Mouse (Mus musculus) myocyte (in vitro differentiated cells): Measurements from ENCODE around the gene Casz1. TPM values are rescaled to one million over a fixed set of nuclear protein-coding genes. Genes with fewer than 3 reads are reported as not detected.

Experiments used
- H3K27me3 ChIP-seq: one replicate; pipeline ENCODE4 v1.6.1; 2011; ENCODE audit not compliant: control insufficient read depth, insufficient read depth, insufficient read length
- H3K36me3 ChIP-seq: one replicate; pipeline ENCODE4 v1.6.1; 2011; ENCODE audit not compliant: control insufficient read depth, insufficient read depth
- H3K4me2 ChIP-seq: one replicate; pipeline ENCODE4 v1.6.1; 2011; ENCODE audit warnings: low read depth, control low read depth
- H3K4me3 ChIP-seq: one replicate; pipeline ENCODE4 v1.5.1; 2011; ENCODE audit warnings: mild to moderate bottlenecking, control low read depth, moderate library complexity
- H3K79me2 ChIP-seq: one replicate; pipeline ENCODE4 v1.6.1; 2011; ENCODE audit not compliant: control insufficient read depth, insufficient read depth
- H3ac ChIP-seq: one replicate; pipeline ENCODE4 v1.6.1; 2011; ENCODE audit not compliant: control insufficient read depth, insufficient read length
- CEBPB ChIP-seq: IDR thresholded peaks from 2 replicates; pipeline ENCODE4 v1.6.1; 2011; ENCODE audit warnings: mild to moderate bottlenecking, moderate library complexity; ENCODE audit not compliant: poor library complexity, insufficient read depth, severe bottlenecking
- E2F4 ChIP-seq: IDR thresholded peaks from one replicate; pipeline ENCODE4 v1.6.1; 2011; ENCODE audit warnings: mild to moderate bottlenecking, control low read depth, moderate library complexity; ENCODE audit not compliant: insufficient read depth
- MAX ChIP-seq: IDR thresholded peaks from one replicate; pipeline ENCODE4 v1.6.1; 2011; ENCODE audit warnings: low read depth, mild to moderate bottlenecking, control low read depth
- MYOD1 ChIP-seq, 3 experiments: IDR thresholded peaks; one replicate each; pipeline ENCODE4 v1.6.1; 2011; ENCODE audit warnings: control low read depth in 2 of 3, low read depth in 2 of 3, mild to moderate bottlenecking in 2 of 3, moderate library complexity in 1 of 3; ENCODE audit not compliant: insufficient read length in 2 of 3, control insufficient read depth in 1 of 3
- MYOG ChIP-seq, 3 experiments: IDR thresholded peaks; one replicate each; pipeline ENCODE4 v1.6.1; 2011; ENCODE audit warnings: control low read depth in 2 of 3, low read depth in 2 of 3, mild to moderate bottlenecking in 2 of 3; ENCODE audit not compliant: insufficient read length in 2 of 3, control insufficient read depth in 1 of 3, insufficient read depth in 1 of 3
- POLR2A ChIP-seq: IDR thresholded peaks from one replicate; pipeline ENCODE4 v1.6.1; 2011; ENCODE audit warnings: low read depth, mild to moderate bottlenecking, control low read depth, moderate library complexity; ENCODE audit not compliant: insufficient read length
- POLR2AphosphoS2 ChIP-seq: IDR thresholded peaks from one replicate; pipeline ENCODE4 v1.6.1; 2011; ENCODE audit warnings: low read depth, control low read depth; ENCODE audit not compliant: insufficient read length
- REST ChIP-seq: IDR thresholded peaks from one replicate; pipeline ENCODE4 v1.6.1; 2011; ENCODE audit warnings: mild to moderate bottlenecking, control low read depth, moderate library complexity; ENCODE audit not compliant: insufficient read depth, insufficient read length
- SRF ChIP-seq: IDR thresholded peaks from one replicate; pipeline ENCODE4 v1.6.1; 2011; ENCODE audit warnings: low read depth; ENCODE audit not compliant: control insufficient read depth, insufficient read length
- TCF12 ChIP-seq: IDR thresholded peaks from one replicate; pipeline ENCODE4 v1.6.1; 2011; ENCODE audit warnings: mild to moderate bottlenecking, control low read depth; ENCODE audit not compliant: poor library complexity, insufficient read depth, severe bottlenecking
- TCF3 ChIP-seq: IDR thresholded peaks from one replicate; pipeline ENCODE4 v1.6.1; 2011; ENCODE audit warnings: low read depth, control low read depth; ENCODE audit not compliant: insufficient read length
- USF1 ChIP-seq: IDR thresholded peaks from one replicate; pipeline ENCODE4 v1.6.1; 2011; ENCODE audit warnings: low read depth, mild to moderate bottlenecking, control low read depth, moderate library complexity
- polyA plus RNA-seq: library from polyadenylated mRNA; unstranded; fragments of >200 nt; fragmentation: generic; extraction: Trizol; gene quantifications from one replicate; pipeline ENCODE4 v1.2.1, GENCODE M21; 2012; ENCODE audit warnings: missing spikeins

The Casz1 gene
- polyA plus RNA-seq: 11.1 TPM

DNA sequence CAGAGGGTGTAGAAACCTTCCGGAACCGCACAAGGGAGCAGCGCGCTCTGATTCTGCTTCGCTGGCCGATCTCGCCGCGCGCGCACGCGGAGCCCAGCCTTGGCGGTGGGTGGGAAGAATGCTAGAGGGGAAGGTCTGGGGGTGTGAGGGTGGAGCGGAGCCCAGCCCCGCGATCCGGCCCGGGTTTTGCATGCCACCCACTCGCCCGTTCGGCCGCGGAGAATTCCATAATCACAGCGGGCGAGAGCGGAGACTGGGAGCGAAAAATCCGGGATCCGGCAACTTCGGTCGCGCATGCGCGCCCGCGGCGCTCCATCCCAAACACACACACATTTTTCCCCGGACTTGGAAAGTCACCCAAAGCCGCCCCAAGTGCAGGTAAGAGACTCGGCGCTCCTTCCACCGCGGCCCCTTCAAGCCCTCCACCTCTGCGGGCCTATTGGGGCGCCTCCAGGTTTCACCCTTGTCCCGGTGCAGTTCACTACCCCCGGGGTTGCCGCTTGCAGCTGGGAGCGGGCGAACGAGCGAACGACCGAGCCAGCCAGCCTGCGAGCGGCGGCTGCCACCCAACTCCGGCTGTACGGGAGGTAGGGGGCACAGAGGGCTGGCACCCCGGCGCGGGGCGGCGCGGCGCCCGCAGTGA lies at the start of gene Casz1:
Gene Casz1 (plus strand): TSS at position 293 of the 643 bp plus-strand sequence.
- Histone ChIP-seq H3K79me2 (no peaks in the 10 kb centered on the region), H3K27me3 (peaks cover 30% of the 10 kb centered on the region), H3K4me3 (peak within 1 kb of the TSS; percentile 52), H3K36me3 (no peaks in the 10 kb centered on the region), H3K4me2 (peak within 1 kb of the TSS; percentile 74), H3ac (peak within 1 kb of the TSS; percentile 0)
- TF ChIP-seq CEBPB: no peak
- peak in 1 of 3 experiments; percentile 70 for TF ChIP-seq MYOD1 (IDR thresholded peaks at IDR 0.05; ENCODE audit: control insufficient read depth in 1 of 3, insufficient read length in 2 of 3, low read depth in 2 of 3)
- no peak for TF ChIP-seq POLR2AphosphoS2
- peak in 2 of 3 experiments; percentile 18 to 53 for TF ChIP-seq MYOG (IDR thresholded peaks at IDR 0.05; ENCODE audit: control insufficient read depth in 1 of 3, insufficient read depth in 1 of 3, insufficient read length in 2 of 3, low read depth in 2 of 3)
- no peak for TF ChIP-seq MAX

GRCm38 (mm10) chr4:148758863-148759262 lies 45.4 kb upstream of the Casz1 start:
- Histone ChIP-seq H3K36me3 (no peaks in the 10 kb centered on the region), H3K4me3 (no peak overlapping the region), H3K79me2 (no peaks in the 10 kb centered on the region), H3ac (no peak overlapping the region), H3K4me2 (no peak overlapping the region), H3K27me3 (peaks cover 19% of the 10 kb centered on the region)
- no peak for TF ChIP-seq MYOG (IDR thresholded peaks at IDR 0.05; ENCODE audit: control insufficient read depth in 1 of 3, insufficient read depth in 1 of 3, insufficient read length in 2 of 3, low read depth in 2 of 3)
- no peak for TF ChIP-seq E2F4
- no peak for TF ChIP-seq REST
- TF ChIP-seq MAX: no peak
- no peak for TF ChIP-seq POLR2A
- no peak for TF ChIP-seq SRF
- TF ChIP-seq MYOD1 (IDR thresholded peaks at IDR 0.05; ENCODE audit: control insufficient read depth in 1 of 3, insufficient read length in 2 of 3, low read depth in 2 of 3): no peak
- no peak for TF ChIP-seq TCF3
- TF ChIP-seq TCF12: no peak
- TF ChIP-seq CEBPB: no peak
- no peak for TF ChIP-seq POLR2AphosphoS2
- TF ChIP-seq USF1: no peak

DNA sequence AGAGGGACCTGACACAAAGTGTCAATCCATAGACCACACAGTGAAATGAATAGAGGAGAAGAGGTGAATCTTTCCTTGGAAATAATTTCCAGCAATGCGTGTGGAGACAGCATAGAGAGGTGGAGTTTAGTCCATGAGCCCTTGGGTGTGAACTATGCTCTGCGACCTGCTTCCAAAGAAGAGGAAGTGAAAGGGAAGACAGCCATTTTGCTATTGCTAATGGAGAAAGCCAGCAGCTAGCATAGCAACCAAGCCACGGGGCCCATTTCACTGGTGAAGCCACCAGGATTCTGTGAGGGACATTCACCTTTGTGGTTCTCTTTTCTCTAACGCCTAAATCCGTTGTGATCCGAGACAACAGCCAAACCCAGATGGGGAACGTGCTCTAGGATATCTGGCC lies 44.1 kb upstream of the Casz1 start:
- no peaks in the 10 kb centered on the region for H3K79me2 ChIP-seq
- H3K36me3 ChIP-seq: no peaks in the 10 kb centered on the region
- TF ChIP-seq E2F4: no peak
- no peak for TF ChIP-seq POLR2AphosphoS2
- no peak for TF ChIP-seq TCF12
- TF ChIP-seq SRF: no peak
- no peak for TF ChIP-seq MAX
- no peak for TF ChIP-seq CEBPB
- no peak for TF ChIP-seq POLR2A
- H3K4me2 ChIP-seq: no peak overlapping the region
- H3ac ChIP-seq: no peak overlapping the region
- H3K4me3 ChIP-seq: no peak overlapping the region
- peaks cover 22% of the 10 kb centered on the region for H3K27me3 ChIP-seq

- no peaks in the 10 kb centered on the region for H3K79me2 ChIP-seq
- no peaks in the 10 kb centered on the region for H3K36me3 ChIP-seq
- no peak overlapping the region for H3ac ChIP-seq
- TF ChIP-seq MYOD1 (IDR thresholded peaks at IDR 0.05; ENCODE audit: control insufficient read depth in 1 of 3, insufficient read length in 2 of 3, low read depth in 2 of 3) (no peak), REST (no peak), E2F4 (no peak), TCF12 (no peak), MYOG (IDR thresholded peaks at IDR 0.05; ENCODE audit: control insufficient read depth in 1 of 3, insufficient read depth in 1 of 3, insufficient read length in 2 of 3, low read depth in 2 of 3) (no peak), POLR2AphosphoS2 (no peak), TCF3 (no peak), USF1 (no peak), POLR2A (no peak)
- H3K4me2 ChIP-seq: no peak overlapping the region
- H3K27me3 ChIP-seq: peaks cover 50% of the 10 kb centered on the region
- H3K4me3 ChIP-seq: no peak overlapping the region
Observed at GRCm38 (mm10) chr4:148766021-148766775, 38.0 kb upstream of the Casz1 start.
